Mouse (Mus musculus) embryonic fibroblast, embryonic 13.5 days (primary cell): ENCODE data around the gene Pdilt.

Source experiments
- CTCF ChIP-seq: IDR thresholded peaks from 2 replicates; pipeline ENCODE4 v1.5.1; 2011; ENCODE audit warnings: mild to moderate bottlenecking, control low read depth, low read length, moderate library complexity, borderline replicate concordance; ENCODE audit not compliant: insufficient read depth
- POLR2A ChIP-seq: IDR thresholded peaks from 2 replicates; pipeline ENCODE4 v1.6.1; 2011; ENCODE audit warnings: low read depth, mild to moderate bottlenecking, control low read depth, low read length, moderate library complexity

GRCm38 (mm10) chr7:119516272-119516558 is 7.1 kb downstream of the Pdilt start:
- TF ChIP-seq CTCF (no peak), POLR2A (no peak)
